Mouse (Mus musculus) spleen, adult 2 months (tissue): ENCODE results near the gene 4930579G24Rik.

Experiments used
- CTCF ChIP-seq: fragments of 200-500 bp; IDR thresholded peaks from 2 replicates; pipeline ENCODE4 v1.5.1; 2011; ENCODE audit warnings: mild to moderate bottlenecking, inconsistent platforms; ENCODE audit not compliant: insufficient read depth, insufficient read length, insufficient replicate concordance; ENCODE audit errors: extremely low read depth
- POLR2A ChIP-seq: fragments of 200-500 bp; IDR thresholded peaks from 2 replicates; pipeline ENCODE4 v1.6.1; 2011; ENCODE audit warnings: low read depth, low read length, inconsistent platforms

DNA sequence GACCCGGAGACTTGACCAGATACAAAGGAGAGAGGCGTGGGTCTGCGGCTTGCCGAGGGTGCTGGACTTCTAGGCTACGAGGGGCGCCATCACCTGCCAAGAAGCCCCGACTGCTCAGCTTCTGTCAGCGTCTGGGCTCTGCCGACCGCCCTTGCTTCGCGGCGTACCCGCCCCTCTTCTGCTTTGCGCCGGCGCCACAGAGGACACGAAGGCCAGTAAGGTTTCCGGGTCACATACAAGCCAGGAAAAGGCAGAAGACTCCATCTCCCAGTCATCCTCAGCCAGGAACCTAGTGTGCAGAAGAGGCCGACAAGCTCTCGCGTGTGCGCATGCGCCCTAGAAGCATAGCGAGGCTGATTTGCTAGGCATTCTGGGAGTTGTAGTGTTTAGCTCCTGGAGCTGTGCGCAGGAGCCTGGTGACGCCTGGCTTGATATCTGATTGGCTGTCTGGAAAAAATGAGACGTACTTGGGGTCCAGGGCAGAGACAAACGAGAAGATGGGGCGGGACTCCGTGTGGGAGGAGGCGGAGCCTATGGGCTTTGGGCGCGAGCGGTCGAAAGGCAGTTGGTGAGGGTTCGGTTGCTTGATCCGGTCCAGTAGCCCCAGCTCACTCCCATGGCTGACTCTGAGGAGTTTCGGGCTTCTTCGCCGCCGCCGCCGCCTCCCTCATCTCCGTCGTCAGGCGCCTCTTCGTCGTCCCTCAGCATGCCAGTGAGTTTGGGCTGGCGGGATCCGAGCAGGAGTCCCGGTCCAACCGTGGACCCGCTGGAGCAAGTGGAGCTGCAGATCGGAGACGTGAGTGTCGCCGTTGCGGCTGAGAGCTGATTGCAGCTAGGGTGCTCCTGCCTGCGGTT, at the start of gene 4930579G24Rik:
- TF ChIP-seq CTCF (no peak), POLR2A (peak; percentile 53)
